Mouse (Mus musculus) urinary bladder, postnatal 10 days (tissue): ENCODE measurements around the gene Fbxo17.

Experiments used
- DNase-seq: peaks from one replicate; pipeline ENCODE4 v3.0.0; 2022; ENCODE audit warnings: low spot score

The Fbxo17 gene

DNA sequence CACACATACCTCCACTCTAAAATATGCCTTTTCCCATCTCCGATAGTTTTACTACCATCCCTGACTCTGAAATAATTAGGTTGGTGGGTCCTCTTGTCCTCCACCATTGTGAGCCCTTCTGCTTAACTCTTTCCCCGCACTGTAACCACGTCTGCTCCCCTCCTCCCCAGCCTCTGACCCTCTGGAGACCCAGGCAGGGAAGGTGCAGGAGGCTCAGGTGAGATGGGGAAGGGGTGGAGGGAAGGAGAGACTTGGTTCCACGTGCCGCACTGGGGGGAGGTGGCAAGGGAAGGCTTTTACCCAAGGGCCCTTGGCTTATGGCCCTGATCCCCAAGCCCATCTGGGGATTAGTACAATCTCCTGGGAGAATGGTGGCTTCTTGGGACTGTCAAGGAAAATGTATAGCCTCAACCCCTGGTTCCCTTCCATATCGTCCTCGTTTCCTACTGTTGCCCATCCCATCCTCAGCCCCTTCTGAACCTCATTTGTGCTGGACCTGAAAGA is 50.9 kb downstream of the Fbxo17 start, which contains the start of gene Nfkbib:
Gene Nfkbib (minus strand): TSS at position 51 of the 504 bp plus-strand sequence.
- no peak for DNase-seq

- DNase-seq = no peak
These were observed 52.9 kb downstream of the Fbxo17 start for GRCm38 (mm10) chr7:28769414-28769958.

DNA sequence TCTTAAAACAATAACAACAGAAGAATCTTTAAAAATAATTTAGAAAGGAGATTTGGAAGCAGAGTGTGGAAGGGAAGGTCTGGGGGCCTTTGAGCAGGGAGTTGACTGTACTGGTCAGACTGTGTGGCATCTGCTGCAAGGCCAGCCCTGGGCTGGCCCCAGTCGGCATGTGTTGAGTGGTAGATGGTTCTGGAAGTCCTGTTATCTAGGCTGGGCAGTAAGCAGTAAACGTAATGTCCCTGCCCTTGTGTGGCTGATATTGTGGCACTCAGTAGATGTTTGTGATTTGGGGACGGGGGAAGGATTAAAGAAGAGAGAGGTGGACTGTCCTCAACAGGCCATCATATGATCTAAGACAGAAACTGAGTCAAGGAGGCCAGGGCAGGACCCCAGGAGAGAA is 53.7 kb downstream of the Fbxo17 start:
- no peak for DNase-seq

- DNase-seq = no peak
These were observed 55.3 kb downstream of the Fbxo17 start for GRCm38 (mm10) chr7:28771867-28772266.

- no peak for DNase-seq
These were observed 56.6 kb downstream of the Fbxo17 start for GRCm38 (mm10) chr7:28773163-28773562.

DNA sequence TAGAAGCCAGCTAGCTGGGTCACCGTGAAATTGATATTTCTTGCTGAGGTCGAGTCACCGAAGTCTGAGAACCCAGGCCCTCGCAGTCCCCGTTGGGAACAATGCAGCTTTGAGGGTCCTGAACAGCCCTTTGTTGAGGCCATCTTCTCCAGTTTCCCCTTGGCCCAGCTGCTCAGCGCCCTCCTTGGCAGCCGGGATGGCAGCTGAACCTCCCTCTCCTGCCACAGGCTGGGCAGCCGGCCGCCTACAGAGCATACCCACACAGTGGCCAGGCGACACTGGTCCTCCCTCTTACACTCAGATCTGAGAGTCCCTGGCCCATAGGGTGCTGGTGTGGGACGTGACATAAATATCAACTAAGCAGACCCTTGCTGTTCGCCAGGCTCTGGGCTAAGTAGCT is 57.6 kb downstream of the Fbxo17 start:
- no peak for DNase-seq

- DNase-seq = no peak
These were observed 58.5 kb downstream of the Fbxo17 start for GRCm38 (mm10) chr7:28775129-28775528.

DNA sequence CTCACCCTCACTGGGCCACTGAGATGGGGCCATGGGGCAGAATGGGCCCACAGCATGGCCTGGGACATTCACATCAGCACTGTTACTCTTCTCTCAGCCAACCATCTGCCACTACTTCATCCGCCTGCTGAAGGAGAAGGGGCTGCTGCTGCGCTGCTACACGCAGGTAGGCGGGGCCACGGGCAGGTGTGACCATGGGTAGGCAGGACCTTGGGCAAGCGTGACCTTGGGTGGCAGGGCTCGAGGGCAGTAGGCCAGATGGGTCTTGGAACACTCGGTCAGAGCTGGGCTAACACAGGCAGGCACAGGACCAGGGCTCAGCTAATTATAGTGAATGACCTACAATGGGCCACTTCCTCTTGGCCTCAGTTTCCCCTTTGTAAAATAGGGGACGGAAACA is 62.2 kb downstream of the Fbxo17 start:
- no peak for DNase-seq

GRCm38 (mm10) chr7:28780067-28780658 is 63.6 kb downstream of the Fbxo17 start:
- peak; percentile 66 for DNase-seq

DNA sequence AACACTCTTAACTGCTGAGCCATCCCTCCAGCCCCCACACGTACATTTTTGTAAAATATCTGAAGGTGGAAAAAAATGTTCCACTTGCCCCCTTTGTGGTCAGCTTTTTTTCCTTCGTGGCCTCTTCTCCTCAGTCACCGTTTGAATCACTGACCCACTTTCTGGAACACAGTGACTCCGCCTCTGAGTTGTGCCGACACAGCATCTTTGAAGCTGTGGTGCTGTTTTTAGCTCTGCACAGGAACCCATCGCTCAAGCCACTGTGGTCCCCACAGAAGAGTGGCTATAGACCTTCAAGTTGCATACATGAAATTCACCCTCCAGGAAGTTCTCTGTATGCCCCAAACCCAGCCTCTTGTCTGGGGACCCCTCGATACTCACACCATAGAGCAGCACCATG is 64.3 kb downstream of the Fbxo17 start:
- DNase-seq = no peak

- no peak for DNase-seq
These were observed 64.7 kb downstream of the Fbxo17 start for GRCm38 (mm10) chr7:28781261-28781663.

DNA sequence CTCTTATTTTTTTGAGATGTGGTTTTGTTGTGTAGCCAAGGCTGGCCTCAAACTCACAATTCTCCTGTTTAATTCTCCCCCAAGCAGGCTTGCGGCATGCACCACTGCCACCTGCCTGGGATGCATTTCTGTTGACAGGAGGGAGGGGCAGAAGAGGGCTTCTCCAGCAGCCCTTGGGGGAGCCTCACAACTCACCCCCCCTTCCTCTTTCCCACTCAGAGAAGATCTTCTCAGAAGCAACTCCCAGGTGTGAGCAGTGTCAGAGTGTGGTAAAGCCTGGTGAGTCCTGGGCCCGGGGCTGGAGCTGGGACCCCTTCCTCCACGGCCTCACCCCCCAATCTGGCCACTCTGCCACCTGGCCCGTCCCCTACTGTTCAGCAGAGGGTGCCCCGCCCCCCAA is 68.6 kb downstream of the Fbxo17 start:
- no peak for DNase-seq
